Mouse (Mus musculus): ENCODE data around the gene Msh5. TPM values are rescaled to one million over a fixed set of nuclear protein-coding genes. Genes with fewer than 3 reads are reported as not detected.

The Msh5 gene
- polyA plus RNA-seq, 1 experiment from 2014 or later: 3.9 TPM

DNA sequence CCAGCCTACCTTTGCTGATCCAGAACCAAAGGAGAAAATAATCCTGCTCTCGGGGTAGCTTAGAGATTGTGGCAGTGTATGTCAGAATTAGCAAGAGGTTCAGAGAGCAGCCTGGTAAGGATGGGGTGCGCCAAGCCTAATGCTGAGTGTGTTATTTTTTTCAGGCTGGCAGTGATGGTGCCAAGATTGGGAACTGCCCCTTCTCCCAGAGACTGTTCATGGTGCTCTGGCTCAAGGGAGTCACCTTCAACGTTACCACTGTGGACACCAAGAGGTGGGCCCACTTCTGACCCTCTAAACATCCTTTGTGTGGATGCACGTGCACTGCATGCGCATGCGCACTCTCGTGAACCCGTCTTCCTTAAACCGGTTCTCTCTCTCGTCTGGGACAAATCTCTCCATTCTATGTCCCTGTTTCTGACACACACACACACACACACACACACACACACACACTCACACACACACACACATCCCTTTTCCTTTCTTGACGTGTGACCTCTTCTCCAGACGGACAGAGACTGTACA, 5.8 kb upstream of the Msh5 start:
- WGBS: 75% methylated on average over 12 of the region's 12 CpGs
- Histone ChIP-seq H3K9ac (ENCODE audit: low read length) (peak overlapping the region; percentile 60), H3K4me3 (ENCODE audit: low read depth, low read length) (peak overlapping the region; percentile 71), H3K9me3 (ENCODE audit: control insufficient read depth, low read length) (no peaks in the 10 kb centered on the region), H3K27me3 (replicated peaks; ENCODE audit: control insufficient read depth, insufficient read depth, low read length) (no peaks in the 10 kb centered on the region), H3K27ac (ENCODE audit: low read depth) (peak overlapping the region; percentile 96), H3K4me2 (ENCODE audit: low read length) (peak overlapping the region; percentile 98), H3K36me3 (ENCODE audit: control insufficient read depth, insufficient read depth, low read length) (peaks cover 50% of the 10 kb centered on the region), H3K4me1 (replicated peaks; ENCODE audit: control insufficient read depth, insufficient read depth, low read length) (peaks cover 35% of the 10 kb centered on the region)
- ATAC-seq (replicated peaks; ENCODE audit: low FRiP score, low TSS enrichment, low read depth) (no peak), DNase-seq (ENCODE audit: low spot score) (no peak)

DNA sequence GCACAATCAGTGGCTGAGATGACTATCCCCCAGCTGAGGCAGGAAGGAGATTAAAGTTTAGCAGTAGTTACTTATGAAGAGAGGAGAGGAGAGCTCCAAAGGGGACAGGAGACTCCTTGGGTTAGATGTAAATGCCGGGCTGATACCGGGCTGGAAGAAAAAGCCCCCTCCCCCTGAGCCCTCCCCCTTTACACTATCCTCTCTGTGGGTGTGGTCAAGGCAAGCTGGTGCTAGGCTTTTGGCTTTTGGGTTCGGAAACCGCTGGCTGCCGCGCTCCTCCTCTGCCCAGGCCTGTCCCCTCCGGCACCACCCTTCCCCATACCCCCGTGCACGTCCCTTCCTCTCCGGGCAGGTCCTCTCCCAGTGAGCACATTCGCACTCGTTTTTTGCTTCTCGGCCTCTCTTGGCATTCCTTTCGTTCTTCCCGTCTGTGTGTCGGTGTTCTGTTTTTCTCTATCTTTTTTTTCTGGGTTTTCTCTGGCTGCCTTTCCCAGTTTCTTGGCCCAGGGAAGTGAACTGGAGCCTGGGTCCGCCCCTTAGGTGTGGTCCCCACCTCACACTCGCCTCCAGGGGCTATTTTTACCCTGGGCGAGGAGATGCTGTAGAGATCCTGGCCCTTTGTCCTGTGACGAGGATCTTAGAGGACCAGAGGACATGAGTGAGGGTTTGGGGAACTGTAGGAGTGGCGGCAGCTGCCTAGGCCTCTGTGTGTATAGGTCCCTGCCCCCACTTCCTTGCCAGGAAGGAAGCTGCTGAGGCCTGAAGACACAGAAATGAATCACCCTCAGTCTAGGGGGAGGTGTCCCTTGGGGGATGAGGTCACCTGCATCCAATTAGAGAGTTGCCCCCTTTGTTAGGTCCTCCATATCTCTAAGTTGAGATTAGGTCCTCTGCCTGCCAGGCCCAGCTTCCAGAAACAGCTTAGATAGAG, 4.9 kb upstream of the Msh5 start:
- ATAC-seq (replicated peaks; ENCODE audit: low FRiP score, low TSS enrichment, low read depth) (peak; percentile 68), DNase-seq (ENCODE audit: low spot score) (peak; percentile 78)
- peak overlapping the region; percentile 96 for H3K27ac ChIP-seq (ENCODE audit: low read depth)
- H3K4me2 ChIP-seq (ENCODE audit: low read length): peak overlapping the region; percentile 98
- H3K36me3 ChIP-seq (ENCODE audit: control insufficient read depth, insufficient read depth, low read length): peaks cover 43% of the 10 kb centered on the region
- H3K4me1 ChIP-seq (replicated peaks; ENCODE audit: control insufficient read depth, insufficient read depth, low read length): peaks cover 39% of the 10 kb centered on the region
- no peaks in the 10 kb centered on the region for H3K9me3 ChIP-seq (ENCODE audit: control insufficient read depth, low read length)
- WGBS: under 1% methylated on average over 21 of the region's 21 CpGs
- peak overlapping the region; percentile 60 for H3K9ac ChIP-seq (ENCODE audit: low read length)
- no peaks in the 10 kb centered on the region for H3K27me3 ChIP-seq (replicated peaks; ENCODE audit: control insufficient read depth, insufficient read depth, low read length)
- peak overlapping the region; percentile 71 for H3K4me3 ChIP-seq (ENCODE audit: low read depth, low read length)

DNA sequence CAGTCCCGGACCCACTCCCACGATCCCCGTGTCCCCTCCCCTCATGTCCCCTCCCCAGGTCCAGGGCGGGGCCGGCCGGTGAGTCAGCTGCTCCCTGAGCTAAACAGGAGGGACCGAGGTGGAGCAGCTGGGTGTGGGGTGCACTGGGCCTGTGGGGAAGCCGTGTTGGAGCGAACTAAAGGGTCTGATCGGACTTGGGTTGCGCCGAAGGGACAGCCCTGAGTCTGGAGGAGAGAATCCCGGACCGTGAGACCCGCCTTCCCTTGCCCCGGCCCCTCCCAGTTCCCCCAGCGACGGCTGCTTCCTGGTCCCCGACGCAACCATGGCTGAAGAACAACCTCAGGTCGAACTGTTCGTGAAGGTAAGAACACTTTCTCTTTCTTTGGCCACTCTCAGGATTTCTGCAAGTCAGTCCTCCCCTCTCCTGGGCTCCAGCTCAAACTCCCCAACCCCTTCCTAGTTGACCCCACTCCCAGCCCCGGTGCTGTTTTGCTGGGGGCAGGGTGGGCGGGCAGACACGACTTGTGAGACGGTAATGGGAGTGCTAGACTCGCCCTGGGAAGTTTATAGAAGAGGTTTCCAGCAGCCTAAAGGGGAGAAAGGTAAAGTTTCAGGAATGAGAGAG, 3.7 kb upstream of the Msh5 start:
- peak overlapping the region; percentile 96 for H3K27ac ChIP-seq (ENCODE audit: low read depth)
- DNase-seq (ENCODE audit: low spot score) (peak; percentile 89), ATAC-seq (replicated peaks; ENCODE audit: low FRiP score, low TSS enrichment, low read depth) (peak; percentile 16)
- no peaks in the 10 kb centered on the region for H3K27me3 ChIP-seq (replicated peaks; ENCODE audit: control insufficient read depth, insufficient read depth, low read length)
- H3K4me2 ChIP-seq (ENCODE audit: low read length): peak overlapping the region; percentile 98
- peaks cover 45% of the 10 kb centered on the region for H3K4me1 ChIP-seq (replicated peaks; ENCODE audit: control insufficient read depth, insufficient read depth, low read length)
- H3K9me3 ChIP-seq (ENCODE audit: control insufficient read depth, low read length): no peaks in the 10 kb centered on the region
- under 1% methylated on average over 26 of the region's 27 CpGs for WGBS
- H3K9ac ChIP-seq (ENCODE audit: low read length): peak overlapping the region; percentile 60
- peak overlapping the region; percentile 71 for H3K4me3 ChIP-seq (ENCODE audit: low read depth, low read length)
- peaks cover 31% of the 10 kb centered on the region for H3K36me3 ChIP-seq (ENCODE audit: control insufficient read depth, insufficient read depth, low read length)

DNA sequence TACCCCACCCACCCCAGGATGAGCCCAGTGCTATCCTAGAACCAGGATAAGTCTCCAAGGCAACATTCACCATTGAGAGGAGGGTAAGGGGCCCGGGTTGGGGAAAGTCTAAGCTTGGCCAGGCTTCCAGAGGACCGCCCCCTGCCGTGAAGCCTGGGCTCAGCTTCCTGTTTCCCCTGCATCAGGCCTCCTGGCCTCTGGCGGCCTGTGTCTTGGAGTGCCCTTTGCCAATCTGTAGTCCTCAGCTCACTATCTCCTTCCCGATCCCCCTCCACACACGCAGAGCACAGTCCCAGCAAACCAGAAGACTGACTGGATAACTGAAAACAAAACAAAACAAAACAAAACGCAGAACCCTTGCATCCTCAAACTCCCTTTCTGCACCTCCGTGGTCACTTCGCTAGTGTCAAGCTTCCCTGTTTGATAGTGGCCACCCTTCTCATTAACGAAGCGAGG, 3.0 kb upstream of the Msh5 start, which contains the start of gene Clic1:
Clic1 (plus strand) TSS at position 406 of the 456 bp plus-strand sequence.
- peak within 1 kb of the TSS; percentile 71 for H3K4me3 ChIP-seq (ENCODE audit: low read depth, low read length)
- ATAC-seq (replicated peaks; ENCODE audit: low FRiP score, low TSS enrichment, low read depth) (peak; percentile 31), DNase-seq (ENCODE audit: low spot score) (peak; percentile 86)
- H3K36me3 ChIP-seq (ENCODE audit: control insufficient read depth, insufficient read depth, low read length): peaks cover 25% of the 10 kb centered on the region
- H3K27me3 ChIP-seq (replicated peaks; ENCODE audit: control insufficient read depth, insufficient read depth, low read length): no peaks in the 10 kb centered on the region
- H3K9ac ChIP-seq (ENCODE audit: low read length): peak within 1 kb of the TSS; percentile 60
- H3K4me2 ChIP-seq (ENCODE audit: low read length): peak within 1 kb of the TSS; percentile 98
- WGBS: 0% methylated on average over 11 of the region's 11 CpGs
- peaks cover 51% of the 10 kb centered on the region for H3K4me1 ChIP-seq (replicated peaks; ENCODE audit: control insufficient read depth, insufficient read depth, low read length)
- H3K9me3 ChIP-seq (ENCODE audit: control insufficient read depth, low read length): no peaks in the 10 kb centered on the region
- peak within 1 kb of the TSS; percentile 96 for H3K27ac ChIP-seq (ENCODE audit: low read depth)

DNA sequence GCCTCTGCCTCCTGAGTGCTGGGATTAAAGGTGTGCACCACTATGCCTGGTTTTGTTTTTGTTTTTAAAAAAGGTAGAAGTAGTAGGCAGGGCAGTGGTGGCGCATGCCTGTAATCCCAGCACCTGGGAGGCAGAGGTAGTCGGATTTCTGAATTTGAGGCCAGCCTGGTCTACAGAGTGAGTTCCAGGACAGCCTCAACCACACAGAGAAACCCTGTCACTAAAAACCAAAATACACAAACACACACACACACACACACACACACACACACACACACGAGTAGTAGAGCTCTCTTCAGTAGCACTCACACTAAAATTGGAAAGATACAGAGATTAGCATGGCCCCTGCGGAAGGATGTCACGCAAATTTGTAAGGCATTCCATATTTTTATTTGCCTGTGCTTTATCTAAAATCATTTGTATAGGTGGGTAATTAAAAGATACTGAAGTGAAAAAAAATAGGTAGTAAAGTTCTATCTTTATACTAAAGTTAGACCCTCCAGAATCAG, 2.4 kb upstream of the Msh5 start:
- Histone ChIP-seq H3K9me3 (ENCODE audit: control insufficient read depth, low read length) (no peaks in the 10 kb centered on the region), H3K9ac (ENCODE audit: low read length) (no peak overlapping the region), H3K4me1 (replicated peaks; ENCODE audit: control insufficient read depth, insufficient read depth, low read length) (peaks cover 51% of the 10 kb centered on the region), H3K36me3 (ENCODE audit: control insufficient read depth, insufficient read depth, low read length) (peaks cover 19% of the 10 kb centered on the region), H3K27me3 (replicated peaks; ENCODE audit: control insufficient read depth, insufficient read depth, low read length) (no peaks in the 10 kb centered on the region), H3K4me2 (ENCODE audit: low read length) (peak overlapping the region; percentile 98), H3K27ac (ENCODE audit: low read depth) (peak overlapping the region; percentile 96), H3K4me3 (ENCODE audit: low read depth, low read length) (no peak overlapping the region; the same call in 1 of the 2 replicates)
- ATAC-seq (replicated peaks; ENCODE audit: low FRiP score, low TSS enrichment, low read depth) (no peak), DNase-seq (ENCODE audit: low spot score) (no peak)
- WGBS: 69% methylated on average over 5 of the region's 5 CpGs

DNA sequence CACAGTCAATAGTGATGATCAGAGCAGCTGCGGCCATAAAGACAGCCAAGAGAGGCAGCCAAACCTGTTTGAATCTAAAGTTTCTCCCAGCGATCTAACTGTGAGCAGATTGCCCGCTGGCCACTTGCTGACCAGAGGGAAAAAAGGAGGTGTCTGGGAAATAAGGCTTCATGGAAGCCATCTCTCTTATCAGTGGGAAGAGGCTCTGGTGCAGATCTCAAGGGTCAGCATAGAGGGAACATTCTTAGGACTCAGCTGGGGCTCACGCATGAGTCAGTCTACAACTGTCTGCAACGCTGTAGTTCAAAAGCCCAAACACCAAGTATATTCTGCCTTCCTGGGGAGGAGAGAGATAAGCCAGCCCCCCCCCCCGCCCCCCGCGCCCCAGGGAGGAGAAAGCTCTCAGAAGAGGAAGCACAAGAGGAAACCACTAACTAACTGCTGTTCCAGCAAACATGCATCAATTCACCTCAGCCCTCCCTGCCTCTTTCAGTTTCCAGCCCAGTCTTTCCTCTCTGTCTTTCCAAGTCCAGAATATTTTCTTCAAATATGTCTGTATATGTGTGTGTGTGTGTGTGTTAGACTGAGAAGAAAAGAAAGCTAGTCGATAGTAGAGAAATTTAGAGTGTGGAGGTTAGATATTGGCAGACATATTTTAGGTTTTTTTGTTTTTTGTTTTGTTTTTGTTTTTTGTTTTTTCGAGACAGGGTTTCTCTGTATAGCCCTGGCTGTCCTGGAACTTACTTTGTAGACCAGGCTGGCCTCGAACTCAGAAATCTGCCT, 1.8 kb upstream of the Msh5 start:
- ATAC-seq (replicated peaks; ENCODE audit: low FRiP score, low TSS enrichment, low read depth) (no peak), DNase-seq (ENCODE audit: low spot score) (peak; percentile 62)
- Histone ChIP-seq H3K36me3 (ENCODE audit: control insufficient read depth, insufficient read depth, low read length) (peaks cover 13% of the 10 kb centered on the region), H3K4me3 (ENCODE audit: low read depth, low read length) (no peak overlapping the region; the same call in 1 of the 2 replicates), H3K4me1 (replicated peaks; ENCODE audit: control insufficient read depth, insufficient read depth, low read length) (peaks cover 51% of the 10 kb centered on the region), H3K27ac (ENCODE audit: low read depth) (peak overlapping the region; percentile 96), H3K27me3 (replicated peaks; ENCODE audit: control insufficient read depth, insufficient read depth, low read length) (no peaks in the 10 kb centered on the region), H3K9ac (ENCODE audit: low read length) (0 out of 2 replicates have a peak overlapping the region, but pooled peaks have one; percentile 4), H3K9me3 (ENCODE audit: control insufficient read depth, low read length) (no peaks in the 10 kb centered on the region), H3K4me2 (ENCODE audit: low read length) (peak overlapping the region; percentile 98)
- 28% methylated on average over 11 of the region's 11 CpGs for WGBS

DNA sequence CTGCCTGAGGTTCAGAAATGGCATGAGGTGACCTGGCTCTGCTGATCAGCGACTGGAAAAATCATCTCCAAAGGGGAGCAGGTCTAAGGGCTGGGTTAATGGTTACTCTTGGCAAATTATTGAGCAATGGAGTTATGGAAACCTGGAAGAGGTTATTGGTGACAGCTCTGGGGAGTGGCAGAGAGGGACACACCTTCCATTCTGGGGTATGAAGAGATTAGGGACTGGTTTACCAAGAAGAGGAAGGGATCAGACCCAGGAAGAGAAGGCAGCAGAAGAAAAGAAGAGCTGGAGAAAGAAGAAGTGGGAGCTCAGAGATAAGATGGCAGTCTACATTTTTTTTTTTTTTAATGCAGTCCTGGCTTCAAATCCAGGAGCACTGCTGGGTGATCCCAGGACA, 1.1 kb upstream of the Msh5 start:
- Histone ChIP-seq H3K4me2 (ENCODE audit: low read length) (peak overlapping the region; percentile 98), H3K9ac (ENCODE audit: low read length) (0 out of 2 replicates have a peak overlapping the region, but pooled peaks have one; percentile 4), H3K4me3 (ENCODE audit: low read depth, low read length) (peak overlapping the region; percentile 55; the same call in 1 of the 2 replicates), H3K27ac (ENCODE audit: low read depth) (peak overlapping the region; percentile 96), H3K4me1 (replicated peaks; ENCODE audit: control insufficient read depth, insufficient read depth, low read length) (peaks cover 48% of the 10 kb centered on the region), H3K9me3 (ENCODE audit: control insufficient read depth, low read length) (no peaks in the 10 kb centered on the region), H3K36me3 (ENCODE audit: control insufficient read depth, insufficient read depth, low read length) (peaks cover 6% of the 10 kb centered on the region), H3K27me3 (replicated peaks; ENCODE audit: control insufficient read depth, insufficient read depth, low read length) (no peaks in the 10 kb centered on the region)
- ATAC-seq (replicated peaks; ENCODE audit: low FRiP score, low TSS enrichment, low read depth) (no peak), DNase-seq (ENCODE audit: low spot score) (no peak)
- WGBS: 50% methylated on average over 1 of the region's 1 CpGs
